Mouse (Mus musculus) embryonic facial prominence, embryonic 10.5 days (tissue): ENCODE data around the gene Pik3r5. TPM values are rescaled to one million over a fixed set of nuclear protein-coding genes. Genes with fewer than 3 reads are reported as not detected.

Source experiments
- DNase-seq: peaks from one replicate; pipeline ENCODE4 v3.0.0-alpha.2; 2017; ENCODE audit warnings: low spot score
- H3K27ac ChIP-seq: fragments of 300-500 bp; sonication (generic); replicated peaks from 2 replicates; pipeline ENCODE4 v1.5.1; 2016; ENCODE audit warnings: mild to moderate bottlenecking
- H3K27me3 ChIP-seq: fragments of 300-500 bp; sonication (generic); replicated peaks from 2 replicates; pipeline ENCODE4 v1.6.1; 2016; ENCODE audit warnings: low read depth, mild to moderate bottlenecking; ENCODE audit not compliant: poor library complexity, severe bottlenecking
- H3K36me3 ChIP-seq: fragments of 300-500 bp; sonication (generic); replicated peaks from 2 replicates; pipeline ENCODE4 v1.6.1; 2016; ENCODE audit warnings: mild to moderate bottlenecking, moderate library complexity
- H3K4me1 ChIP-seq: fragments of 300-500 bp; sonication (generic); 2 replicates; pipeline ENCODE4 v1.6.1; 2016
- H3K4me3 ChIP-seq: fragments of 300-500 bp; sonication (generic); 2 replicates; pipeline ENCODE4 v1.5.1; 2016; ENCODE audit warnings: mild to moderate bottlenecking, moderate library complexity
- H3K9me3 ChIP-seq: fragments of 300-500 bp; sonication (generic); 2 replicates; pipeline ENCODE4 v1.6.1; 2016; ENCODE audit warnings: mild to moderate bottlenecking
- WGBS: fragments of 180-500 bp; shearing (Covaris S2); methylation state at CpG from one replicate; pipeline ENCODE4 v1.1.7; 2016; 5-methylcytosine and 5-hydroxymethylcytosine counted together
- polyA plus RNA-seq: library from polyadenylated mRNA; unstranded; fragments of >200 nt; fragmentation: Nextera tagmentation; extraction: Ambion mirVana; gene quantifications from 2 replicates; pipeline ENCODE4 v1.2.1, GENCODE M21; 2016

Gene Pik3r5
- 0.69 and 1.3 TPM in 2 replicates for polyA plus RNA-seq

DNA sequence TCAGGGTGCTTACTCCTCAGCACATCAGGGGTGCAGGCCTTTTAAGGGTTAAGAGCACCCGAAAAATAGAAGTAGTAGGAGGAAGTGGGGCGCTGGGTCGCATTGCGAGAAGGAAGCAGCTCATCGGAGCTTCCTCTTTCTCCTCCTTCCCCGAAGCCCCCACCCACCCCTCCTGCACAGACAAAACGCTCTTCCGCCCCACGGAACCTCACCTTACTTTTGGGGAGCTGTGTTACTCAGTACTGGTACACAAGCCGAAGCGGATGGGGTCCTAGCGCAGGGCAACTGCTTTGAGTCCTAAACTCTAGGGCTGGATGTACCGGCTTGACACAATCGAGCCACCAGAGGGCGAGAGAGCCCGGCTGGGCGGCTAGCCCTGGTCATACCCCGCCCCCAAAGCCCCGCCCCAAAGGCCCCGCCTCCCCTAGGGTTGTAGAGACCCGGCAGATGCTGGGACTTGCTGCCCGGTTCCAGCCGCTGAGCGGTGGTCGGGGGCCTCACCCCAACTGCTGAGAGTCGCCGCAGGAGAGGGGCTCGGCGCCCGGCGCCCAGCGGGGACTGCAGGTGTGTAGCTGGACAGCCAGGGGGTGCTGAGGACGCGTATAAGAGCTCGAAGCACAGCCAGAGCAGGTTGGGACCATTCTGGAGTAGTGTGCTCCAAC is at the start of gene Pik3r5:
Pik3r5 (plus strand) TSS at position 423 of the 662 bp plus-strand sequence.
- no peaks in the 10 kb centered on the region for H3K36me3 ChIP-seq
- WGBS: 9% methylated on average over 35 of the region's 35 CpGs
- DNase-seq: peak; percentile 91
- H3K27me3 ChIP-seq: peaks cover 69% of the 10 kb centered on the region
- H3K4me1 ChIP-seq: peaks cover 23% of the 10 kb centered on the region
- no peaks in the 10 kb centered on the region for H3K9me3 ChIP-seq
- peak within 1 kb of the TSS; percentile 64 for H3K4me3 ChIP-seq
- H3K27ac ChIP-seq: peak within 1 kb of the TSS; percentile 72

DNA sequence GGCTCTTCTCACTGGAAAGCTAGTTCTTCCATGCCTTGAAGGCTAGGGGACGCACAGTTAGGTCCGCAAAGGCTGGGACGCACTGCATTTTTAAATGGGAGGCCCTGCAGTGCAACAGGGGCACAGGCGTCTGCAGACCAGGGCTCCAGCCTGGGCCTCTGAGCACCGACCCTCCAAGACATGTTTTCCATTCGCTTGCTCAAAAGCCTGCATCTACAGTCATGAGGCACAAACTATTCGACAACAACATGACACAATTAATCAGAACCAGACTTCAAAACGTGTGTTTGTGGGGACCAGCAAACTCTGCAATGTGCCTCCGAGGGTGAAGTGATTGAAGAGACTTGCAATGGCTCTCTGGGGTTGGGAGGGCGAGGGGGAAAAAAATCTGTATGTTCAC is 48.4 kb upstream of the Pik3r5 start:
- peaks cover 71% of the 10 kb centered on the region for H3K4me1 ChIP-seq
- peaks cover 100% of the 10 kb centered on the region for H3K27me3 ChIP-seq
- H3K4me3 ChIP-seq: peak overlapping the region; percentile 73
- no peaks in the 10 kb centered on the region for H3K36me3 ChIP-seq
- 3% methylated on average over 10 of the region's 10 CpGs for WGBS
- H3K27ac ChIP-seq: no peak overlapping the region
- peak; percentile 49 for DNase-seq
- H3K9me3 ChIP-seq: no peaks in the 10 kb centered on the region

DNA sequence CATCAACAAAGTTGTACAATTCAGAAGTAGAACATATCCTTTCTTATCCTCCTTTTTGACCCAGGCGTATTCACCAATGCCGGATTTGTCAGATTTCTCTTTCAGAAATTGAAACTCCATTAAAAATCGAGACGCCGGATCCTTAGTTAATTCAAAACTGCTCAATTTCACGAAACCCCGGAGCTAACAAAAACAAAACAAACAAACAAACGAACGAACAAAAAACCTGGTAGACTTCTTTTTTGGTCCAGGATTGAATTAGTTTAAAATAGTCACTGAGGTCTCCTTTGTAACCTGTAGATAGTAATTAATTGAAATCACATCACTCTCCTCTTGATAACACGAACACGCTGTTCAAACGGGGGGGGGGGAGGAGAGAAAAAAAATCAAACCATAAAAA is 47.8 kb upstream of the Pik3r5 start:
- Histone ChIP-seq H3K4me3 (peak overlapping the region; percentile 73), H3K27me3 (peaks cover 100% of the 10 kb centered on the region), H3K9me3 (no peaks in the 10 kb centered on the region), H3K27ac (peak overlapping the region; percentile 84), H3K4me1 (peaks cover 66% of the 10 kb centered on the region), H3K36me3 (no peaks in the 10 kb centered on the region)
- WGBS: 3% methylated on average over 12 of the region's 12 CpGs
- DNase-seq: no peak

DNA sequence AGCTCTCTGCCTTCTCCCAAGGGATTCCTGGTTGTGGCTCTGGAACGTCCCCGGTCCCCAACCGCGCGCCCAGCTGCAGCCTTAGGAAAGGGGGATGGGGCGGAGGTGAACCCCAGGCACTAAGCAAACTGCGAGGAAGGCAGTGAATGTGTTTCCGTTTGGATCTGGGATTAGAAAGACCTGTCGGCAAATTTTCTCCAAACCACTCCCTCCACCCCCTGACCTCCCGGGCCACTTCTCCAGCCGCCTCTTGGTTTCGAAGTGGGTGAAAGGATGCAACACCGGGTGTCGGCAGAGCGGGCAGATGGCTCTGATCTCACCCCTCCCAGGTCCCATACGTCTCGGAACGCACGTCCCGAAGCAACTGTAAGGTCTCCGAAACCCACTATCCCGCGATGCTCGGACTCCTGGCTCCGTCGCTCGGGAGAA is 47.3 kb upstream of the Pik3r5 start:
- peaks cover 100% of the 10 kb centered on the region for H3K27me3 ChIP-seq
- H3K4me3 ChIP-seq: peak overlapping the region; percentile 73
- under 1% methylated on average over 27 of the region's 27 CpGs for WGBS
- no peaks in the 10 kb centered on the region for H3K9me3 ChIP-seq
- H3K4me1 ChIP-seq: peaks cover 64% of the 10 kb centered on the region
- H3K27ac ChIP-seq: peak overlapping the region; percentile 84
- H3K36me3 ChIP-seq: no peaks in the 10 kb centered on the region
- DNase-seq: peak; percentile 60

DNA sequence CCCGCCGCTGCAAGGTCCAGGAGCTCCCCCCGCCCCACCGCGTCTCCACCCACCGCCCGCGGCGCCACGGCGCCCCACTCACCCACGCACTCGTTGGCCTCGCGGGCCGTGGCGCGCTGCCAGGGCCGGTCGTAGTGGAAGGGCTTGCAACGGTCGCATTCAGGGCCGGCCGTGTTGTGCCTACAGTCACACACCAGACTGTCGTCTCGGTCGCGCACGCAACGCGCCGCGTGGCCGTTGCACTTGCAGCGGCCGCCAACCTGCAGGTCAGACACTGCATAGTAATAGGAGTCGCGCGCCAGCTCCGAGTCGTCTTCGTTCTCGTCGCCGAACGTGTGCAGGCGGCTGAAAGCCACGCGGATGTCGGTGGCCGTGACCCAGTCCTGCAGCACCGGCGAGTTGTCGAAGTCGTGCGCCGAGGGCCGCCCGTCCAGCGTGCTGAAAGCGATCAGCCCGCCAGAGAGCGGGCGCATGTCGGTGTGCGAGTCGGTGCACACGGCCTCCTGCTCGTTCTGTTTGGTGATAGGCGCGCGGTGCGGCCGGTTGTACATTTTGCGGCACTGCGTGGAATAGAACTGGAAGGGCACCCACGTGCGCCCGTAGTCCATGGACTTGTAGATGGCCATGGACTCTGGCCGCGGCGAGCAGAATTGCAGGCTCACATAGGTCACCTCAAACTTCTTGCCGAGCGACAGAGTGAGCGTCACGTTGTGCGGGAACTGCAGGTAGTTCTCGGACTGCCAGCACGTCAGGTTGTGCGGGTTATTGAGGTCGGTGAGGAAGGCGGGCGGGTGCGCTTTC is 46.7 kb upstream of the Pik3r5 start:
- Histone ChIP-seq H3K4me3 (peak overlapping the region; percentile 73), H3K9me3 (no peaks in the 10 kb centered on the region), H3K36me3 (no peaks in the 10 kb centered on the region), H3K27ac (peak overlapping the region; percentile 84), H3K4me1 (peaks cover 64% of the 10 kb centered on the region), H3K27me3 (peaks cover 100% of the 10 kb centered on the region)
- DNase-seq: peak; percentile 72
- WGBS: under 1% methylated on average over 94 of the region's 94 CpGs

DNA sequence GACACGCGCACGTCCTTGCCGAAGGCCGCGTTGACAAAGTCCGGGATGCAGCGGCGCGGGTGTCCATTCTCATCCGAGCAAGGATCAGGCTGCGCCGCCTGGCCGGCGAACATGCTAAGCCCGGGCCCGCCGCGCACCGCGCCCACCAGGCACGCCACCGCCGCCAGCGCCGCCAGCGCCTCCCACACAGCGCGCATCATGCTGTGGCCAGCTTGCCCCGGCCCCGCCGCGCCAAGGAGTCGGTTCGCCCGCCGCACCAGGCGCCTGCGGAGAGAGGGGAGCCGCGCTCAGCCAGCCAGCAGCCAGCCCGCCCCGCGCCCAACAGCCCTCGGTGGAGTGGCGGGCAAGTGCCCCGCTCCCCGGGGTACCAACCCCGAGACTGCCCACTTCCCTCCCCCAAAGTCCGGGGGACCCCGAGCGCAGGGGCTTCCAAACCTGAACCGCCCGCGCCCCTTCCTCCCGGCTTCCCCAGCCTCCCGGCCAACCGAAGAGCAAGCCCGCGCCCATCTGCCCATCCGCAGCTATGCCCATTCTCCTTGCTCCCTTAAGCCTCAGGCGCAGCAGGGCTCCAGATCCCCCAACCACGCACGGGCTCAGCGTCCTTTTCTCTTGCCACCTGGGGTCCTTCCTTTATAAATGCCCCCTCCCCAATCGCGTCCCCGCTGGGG is 45.9 kb upstream of the Pik3r5 start:
- Histone ChIP-seq H3K4me1 (peaks cover 72% of the 10 kb centered on the region), H3K27me3 (peaks cover 100% of the 10 kb centered on the region), H3K36me3 (no peaks in the 10 kb centered on the region), H3K4me3 (peak overlapping the region; percentile 73), H3K27ac (peak overlapping the region; percentile 84), H3K9me3 (no peaks in the 10 kb centered on the region)
- no peak for DNase-seq
- under 1% methylated on average over 68 of the region's 68 CpGs for WGBS

DNA sequence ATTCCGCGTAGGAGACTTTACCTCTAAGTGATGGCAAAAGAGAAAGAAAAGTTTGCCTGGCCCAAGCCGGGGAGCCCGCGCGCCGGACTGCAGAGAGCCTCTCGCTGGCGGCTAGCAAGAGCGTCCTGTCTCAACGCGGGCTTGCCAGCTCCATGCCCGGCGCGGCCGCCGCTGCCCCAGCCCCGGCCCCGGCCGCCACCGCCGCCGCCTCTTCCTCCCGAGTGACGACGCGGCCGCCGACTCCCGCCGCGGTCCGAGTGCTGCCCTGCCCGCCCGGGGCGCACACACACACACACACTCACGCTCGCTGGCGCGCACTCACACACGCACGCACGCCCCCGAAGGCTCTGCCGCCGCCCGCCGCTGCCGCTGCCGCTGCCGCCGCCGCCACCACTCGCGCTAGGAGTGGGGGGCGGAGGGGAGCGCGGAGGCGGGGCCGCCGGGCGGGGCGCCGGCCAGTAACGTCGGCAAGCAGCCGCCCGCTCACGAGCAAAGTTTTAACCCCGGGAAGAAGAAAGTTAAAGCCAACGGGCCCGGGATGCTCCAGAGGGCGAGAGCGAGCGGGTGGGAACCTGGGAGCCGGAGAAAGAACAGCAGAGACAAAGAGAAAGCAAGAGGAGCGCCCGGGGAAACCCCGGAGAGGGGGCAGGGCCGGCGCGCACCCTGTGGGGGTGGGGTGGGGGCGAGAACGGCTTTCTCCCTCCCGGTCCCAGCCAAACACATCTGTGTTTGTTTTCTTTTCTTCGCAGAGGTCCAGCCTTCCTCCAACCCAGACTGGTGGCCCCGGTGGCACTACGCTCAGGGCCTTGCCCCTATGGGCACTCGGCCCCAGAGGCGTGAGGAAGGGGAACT is 45.1 kb upstream of the Pik3r5 start:
- no peaks in the 10 kb centered on the region for H3K9me3 ChIP-seq
- H3K4me3 ChIP-seq: peak overlapping the region; percentile 73
- peaks cover 100% of the 10 kb centered on the region for H3K27me3 ChIP-seq
- peak; percentile 82 for DNase-seq
- peak overlapping the region; percentile 84 for H3K27ac ChIP-seq
- under 1% methylated on average over 89 of the region's 90 CpGs for WGBS
- H3K36me3 ChIP-seq: no peaks in the 10 kb centered on the region
- peaks cover 66% of the 10 kb centered on the region for H3K4me1 ChIP-seq

DNA sequence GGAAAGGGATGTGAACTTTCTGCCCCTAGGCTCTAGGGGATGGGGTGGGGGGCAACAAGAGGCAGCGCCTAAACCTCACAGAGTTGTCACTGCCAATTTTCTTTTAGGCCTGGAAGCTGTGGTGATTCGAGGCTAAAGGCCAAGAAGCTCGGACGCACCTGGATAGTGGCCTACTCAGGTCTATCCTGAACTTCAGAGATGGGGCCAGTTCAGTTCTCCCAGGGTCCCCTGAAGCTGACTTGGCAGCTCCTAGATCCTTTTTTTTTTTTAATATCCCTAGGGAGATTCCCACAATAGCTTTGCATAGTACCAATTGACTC is 44.5 kb upstream of the Pik3r5 start:
- Histone ChIP-seq H3K4me3 (peak overlapping the region; percentile 73), H3K27me3 (peaks cover 100% of the 10 kb centered on the region), H3K36me3 (no peaks in the 10 kb centered on the region), H3K27ac (peak overlapping the region; percentile 84), H3K4me1 (peaks cover 64% of the 10 kb centered on the region), H3K9me3 (no peaks in the 10 kb centered on the region)
- 8% methylated on average over 4 of the region's 4 CpGs for WGBS
- DNase-seq: no peak

DNA sequence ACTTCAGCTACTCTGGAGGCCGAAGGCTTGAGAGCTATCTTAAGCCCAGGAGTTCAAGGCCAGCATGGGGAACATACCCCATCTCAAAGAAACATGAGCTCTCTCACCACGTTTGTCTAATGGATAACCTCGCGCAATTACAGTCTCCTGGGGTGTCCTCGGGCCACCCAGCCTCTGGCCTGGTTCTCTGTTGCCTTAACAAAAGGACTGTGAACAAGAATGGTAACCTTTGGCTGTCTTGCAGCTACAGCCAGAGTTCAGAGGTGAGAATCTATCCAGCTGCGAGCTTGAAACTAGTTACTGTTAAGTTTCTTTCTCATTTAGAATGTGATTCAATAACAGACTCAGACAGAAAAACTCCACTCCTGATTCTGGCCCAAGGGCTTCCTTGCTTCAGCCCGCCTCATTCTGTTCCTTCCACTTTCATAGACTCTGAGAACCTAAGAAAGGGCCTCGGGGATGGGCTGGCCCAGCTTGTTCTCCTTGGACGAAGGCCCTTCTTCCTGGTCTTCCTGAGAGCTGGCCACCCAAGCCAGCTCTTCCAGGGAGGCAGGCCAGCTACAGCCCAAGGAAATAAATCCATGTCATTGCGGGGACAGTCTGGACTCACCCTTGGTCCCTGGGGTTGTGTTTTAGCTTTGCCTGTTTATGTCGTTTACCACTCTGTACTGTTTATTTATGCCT is 43.8 kb upstream of the Pik3r5 start:
- no peaks in the 10 kb centered on the region for H3K9me3 ChIP-seq
- H3K27me3 ChIP-seq: peaks cover 100% of the 10 kb centered on the region
- no peak overlapping the region; the same call in 1 of the 2 replicates for H3K27ac ChIP-seq
- peak overlapping the region; percentile 73; the same call in 1 of the 2 replicates for H3K4me3 ChIP-seq
- WGBS: 17% methylated on average over 11 of the region's 11 CpGs
- peaks cover 64% of the 10 kb centered on the region for H3K4me1 ChIP-seq
- no peaks in the 10 kb centered on the region for H3K36me3 ChIP-seq
- DNase-seq: no peak

DNA sequence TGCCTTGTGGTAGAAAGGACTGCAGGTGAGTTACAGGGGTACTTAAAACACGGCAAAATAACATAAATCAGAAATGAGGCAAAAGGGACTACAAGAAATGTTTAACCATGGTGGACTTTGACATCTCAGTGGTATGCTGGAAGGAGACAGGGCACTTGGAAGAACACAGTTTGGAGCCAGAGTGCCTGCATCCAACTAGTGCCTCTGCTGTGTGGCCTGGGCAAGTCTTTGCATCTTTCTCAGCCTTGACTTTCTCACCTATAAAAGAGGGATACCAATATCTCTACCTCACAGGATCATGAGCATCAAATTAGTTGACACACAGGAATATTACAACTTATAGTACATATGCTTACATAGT is 43.3 kb upstream of the Pik3r5 start:
- Histone ChIP-seq H3K27me3 (peaks cover 98% of the 10 kb centered on the region), H3K9me3 (no peaks in the 10 kb centered on the region), H3K27ac (no peak overlapping the region), H3K4me1 (peaks cover 61% of the 10 kb centered on the region), H3K4me3 (no peak overlapping the region), H3K36me3 (no peaks in the 10 kb centered on the region)
- 20% methylated on average over 1 of the region's 1 CpGs for WGBS
- no peak for DNase-seq

DNA sequence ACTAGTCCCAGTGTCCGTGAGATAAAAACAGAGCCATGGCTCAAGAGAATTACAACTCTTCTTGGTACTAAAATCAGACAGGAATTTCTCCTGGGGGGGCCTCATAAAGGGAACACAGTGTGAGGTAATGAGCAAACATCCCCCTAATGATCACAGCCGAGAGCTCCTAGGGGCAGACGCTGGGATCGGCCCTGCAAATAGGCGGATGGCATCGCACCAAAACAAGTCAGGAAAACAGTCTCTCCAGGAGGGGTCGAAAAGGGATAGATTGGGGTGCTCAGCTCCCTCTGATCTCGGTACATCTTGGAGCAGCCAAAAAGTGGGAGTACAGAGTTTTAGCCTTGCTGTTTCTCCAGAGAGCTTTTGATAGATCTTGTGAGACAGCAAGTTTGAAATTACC is 42.3 kb upstream of the Pik3r5 start:
- DNase-seq: peak; percentile 40
- no peaks in the 10 kb centered on the region for H3K36me3 ChIP-seq
- no peaks in the 10 kb centered on the region for H3K9me3 ChIP-seq
- H3K4me1 ChIP-seq: peaks cover 56% of the 10 kb centered on the region
- H3K27me3 ChIP-seq: peaks cover 98% of the 10 kb centered on the region
- WGBS: 2% methylated on average over 8 of the region's 8 CpGs
- no peak overlapping the region for H3K27ac ChIP-seq
- H3K4me3 ChIP-seq: no peak overlapping the region
